Mouse (Mus musculus): Measurements from ENCODE around the gene Dgkb. TPM values are rescaled to one million over a fixed set of nuclear protein-coding genes. Genes with fewer than 3 reads are reported as not detected.

The Dgkb gene
- total RNA-seq, 2 experiments from 2014 or later = not detected

DNA sequence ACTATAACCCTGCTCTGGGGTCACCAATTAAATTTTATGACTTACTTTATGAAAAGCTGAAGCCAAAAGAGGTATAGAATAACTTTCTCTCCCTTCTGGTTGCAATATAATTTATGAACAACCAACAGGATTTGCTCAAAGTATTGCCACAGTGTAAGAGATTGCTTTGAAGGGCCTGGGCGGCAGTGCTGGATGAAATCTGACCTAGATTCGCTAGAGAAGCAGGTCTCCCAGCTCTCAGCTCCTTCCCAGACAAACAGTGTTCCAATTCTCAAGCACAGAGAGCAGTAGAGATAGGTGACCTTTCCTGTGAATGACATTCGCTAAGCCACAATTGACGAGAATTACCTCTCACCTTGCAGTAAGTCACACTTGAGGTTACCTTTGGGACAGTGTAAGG lies 727.9 kb downstream of the Dgkb start:
- ATAC-seq (replicated peaks; ENCODE audit: low FRiP score, poor library complexity, severe bottlenecking) = no peak

- ATAC-seq (replicated peaks; ENCODE audit: low FRiP score, poor library complexity, severe bottlenecking) = no peak
These were observed 759.6 kb downstream of the Dgkb start for GRCm38 (mm10) chr12:38577141-38577540.

- ATAC-seq (replicated peaks; ENCODE audit: low FRiP score, poor library complexity, severe bottlenecking) = no peak
These were observed 761.8 kb downstream of the Dgkb start for GRCm38 (mm10) chr12:38579191-38579817.

DNA sequence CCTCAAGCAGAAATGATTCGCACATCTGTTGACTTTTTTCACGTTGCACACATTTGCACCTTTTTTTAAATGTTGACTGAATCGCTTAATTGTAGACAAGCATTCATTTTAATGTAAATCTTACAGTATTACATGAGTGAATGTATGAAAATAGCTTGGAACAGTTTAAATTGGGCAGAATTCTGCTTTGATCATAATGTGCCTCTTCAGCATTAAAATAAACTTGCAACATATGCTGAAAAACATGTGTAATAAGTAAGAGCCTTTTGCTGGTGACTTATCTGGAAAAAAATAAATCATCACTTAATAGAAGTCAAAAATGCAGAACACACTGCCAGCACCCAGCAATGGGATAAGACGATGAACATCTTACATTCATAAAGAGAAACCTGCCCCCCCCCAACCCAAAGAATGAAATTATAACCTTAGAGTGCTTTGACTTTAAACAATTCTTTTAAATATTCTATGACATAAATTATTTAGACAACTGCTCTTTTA lies 768.9 kb downstream of the Dgkb start:
- ATAC-seq (replicated peaks; ENCODE audit: low FRiP score, poor library complexity, severe bottlenecking) = no peak

DNA sequence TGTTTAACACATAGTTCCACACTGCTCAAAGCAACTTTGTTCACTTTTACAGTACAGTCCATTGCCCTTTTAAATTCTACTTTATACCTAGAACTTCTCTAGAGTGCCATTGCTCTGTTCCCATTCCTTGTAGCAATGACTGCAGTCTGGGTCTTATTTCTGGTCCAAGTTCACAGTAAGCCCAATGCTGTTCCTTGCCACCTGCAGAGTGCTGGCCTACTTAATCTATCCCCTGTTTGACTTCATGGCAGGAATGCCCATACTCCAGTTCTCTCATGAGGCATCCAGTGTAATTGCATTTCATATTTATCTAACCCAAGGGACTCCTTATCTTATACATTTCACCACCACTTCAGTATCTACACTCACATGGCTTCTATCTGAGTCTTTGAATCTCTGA lies 772.4 kb downstream of the Dgkb start:
- ATAC-seq (replicated peaks; ENCODE audit: low FRiP score, poor library complexity, severe bottlenecking) = no peak

DNA sequence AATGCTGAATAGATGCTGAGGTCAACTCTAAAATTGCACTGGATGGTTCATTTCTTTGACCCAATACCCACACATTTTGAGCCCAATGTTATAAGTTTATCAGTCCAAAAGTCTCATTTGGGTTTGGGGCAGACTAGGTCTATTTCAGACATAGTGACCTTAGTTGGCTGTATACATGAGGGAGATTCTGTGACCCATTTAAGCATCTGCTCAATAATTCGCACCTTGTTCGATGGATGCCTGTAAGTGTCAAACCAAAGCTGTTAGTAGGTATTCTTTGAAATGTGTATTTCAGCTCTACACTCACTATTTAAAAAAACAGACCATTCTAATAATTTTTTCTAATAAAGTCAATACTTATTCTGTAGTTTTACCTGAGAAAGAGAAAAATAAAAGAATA lies 776.1 kb downstream of the Dgkb start:
- ATAC-seq (replicated peaks; ENCODE audit: low FRiP score, poor library complexity, severe bottlenecking) = no peak

GRCm38 (mm10) chr12:38594055-38594454 lies 776.5 kb downstream of the Dgkb start:
- ATAC-seq (replicated peaks; ENCODE audit: low FRiP score, poor library complexity, severe bottlenecking) = no peak

- ATAC-seq (replicated peaks; ENCODE audit: low FRiP score, poor library complexity, severe bottlenecking) = no peak
These were observed 779.0 kb downstream of the Dgkb start for GRCm38 (mm10) chr12:38596416-38597062.

- ATAC-seq (replicated peaks; ENCODE audit: low FRiP score, poor library complexity, severe bottlenecking) = no peak
These were observed 780.6 kb downstream of the Dgkb start for GRCm38 (mm10) chr12:38598096-38598495.

DNA sequence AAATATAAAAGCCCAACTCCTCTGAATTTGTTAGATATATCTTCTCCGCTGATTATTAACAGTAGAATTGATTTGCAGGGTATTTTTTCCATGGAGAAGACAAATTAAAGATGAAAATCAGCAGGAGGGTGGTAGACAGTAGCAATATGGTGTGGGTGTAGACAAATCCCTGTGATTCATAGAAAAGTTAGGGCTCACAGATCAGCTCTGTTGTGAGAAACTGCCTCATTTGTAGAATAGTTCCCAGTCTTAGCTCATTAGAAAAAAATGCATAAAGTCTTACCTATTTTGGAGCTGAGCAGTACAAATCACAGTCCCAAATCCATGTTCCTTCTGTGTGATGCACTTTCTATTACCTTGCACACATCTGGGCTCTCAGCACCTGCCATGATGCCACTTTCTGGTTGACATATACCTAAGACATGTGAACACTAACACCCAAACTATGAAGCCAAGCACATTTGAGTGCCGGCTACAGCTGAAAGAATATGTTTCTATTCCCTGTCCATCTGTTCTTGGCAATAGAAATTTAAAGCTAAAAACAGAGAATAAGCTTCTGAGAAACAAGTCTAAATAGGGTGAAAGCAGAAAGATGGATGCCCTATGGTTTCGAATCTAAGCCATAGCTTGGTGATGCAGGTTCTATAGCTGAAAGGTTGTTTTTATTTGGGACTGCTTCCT lies 782.8 kb downstream of the Dgkb start:
- no peak for ATAC-seq (replicated peaks; ENCODE audit: low FRiP score, poor library complexity, severe bottlenecking)

DNA sequence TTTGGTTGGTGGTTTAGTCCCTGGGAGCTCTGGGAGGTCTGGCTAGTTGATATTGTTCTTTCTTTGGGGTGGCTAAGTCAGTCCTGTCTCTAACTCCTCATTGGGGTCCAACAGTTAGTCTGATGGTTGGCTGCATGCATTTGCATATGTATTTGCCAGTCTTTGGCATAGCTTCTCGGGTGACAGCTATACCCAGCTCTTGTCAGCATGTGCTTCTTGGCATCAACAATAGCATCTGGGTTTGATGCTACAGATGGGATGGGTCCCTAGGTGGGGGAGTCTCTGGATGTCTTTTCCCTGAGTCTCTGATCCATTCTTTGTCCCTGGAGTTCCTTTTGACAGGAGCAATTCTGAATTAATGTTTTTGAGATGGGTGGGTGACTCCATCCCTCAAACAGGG lies 790.6 kb downstream of the Dgkb start:
- no peak for ATAC-seq (replicated peaks; ENCODE audit: low FRiP score, poor library complexity, severe bottlenecking)

DNA sequence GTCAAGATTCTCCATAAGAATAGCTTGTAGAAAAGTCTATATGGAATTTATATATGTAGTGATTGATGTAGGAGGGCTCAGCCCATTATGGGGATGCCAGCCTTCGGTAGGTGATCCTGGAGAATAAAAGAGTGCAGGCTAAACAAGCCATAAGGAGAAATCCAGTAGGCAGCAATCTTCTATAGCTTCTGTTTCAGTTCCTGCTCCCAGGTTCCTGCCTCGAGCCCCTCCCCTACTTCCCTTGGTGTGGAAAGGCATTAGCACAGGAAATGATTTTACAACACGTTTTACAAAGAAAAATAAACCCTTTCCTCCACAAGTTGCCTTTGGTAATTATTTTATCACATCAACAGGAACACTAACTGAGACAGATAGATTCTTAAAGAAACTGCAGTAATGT lies 850.7 kb downstream of the Dgkb start:
- ATAC-seq (replicated peaks; ENCODE audit: low FRiP score, poor library complexity, severe bottlenecking) = no peak

All from erythroblast, adult 5-6 weeks (primary cell).